Mouse (Mus musculus) retina, postnatal 1 day (tissue): ENCODE results near the gene Ddc.

Experiments
- DNase-seq: peaks from one replicate; pipeline ENCODE4 v3.0.0-alpha.2; 2012

The Ddc gene

GRCm38 (mm10) chr11:11820737-11821136 is 77.2 kb downstream of the Ddc start:
- no peak for DNase-seq

- DNase-seq = peak; percentile 95
Observed at GRCm38 (mm10) chr11:11820251-11820650, 77.7 kb downstream of the Ddc start.

GRCm38 (mm10) chr11:11819206-11819605 is 78.7 kb downstream of the Ddc start:
- DNase-seq = no peak

- DNase-seq = no peak
Observed at GRCm38 (mm10) chr11:11818797-11819196, 79.1 kb downstream of the Ddc start.

- DNase-seq = no peak
Observed at GRCm38 (mm10) chr11:11815737-11816136, 82.2 kb downstream of the Ddc start.

- DNase-seq = peak; percentile 87
Observed at GRCm38 (mm10) chr11:11811906-11812480, 86.0 kb downstream of the Ddc start.

GRCm38 (mm10) chr11:11809404-11810175 is 88.4 kb downstream of the Ddc start:
- peak; percentile 83 for DNase-seq

GRCm38 (mm10) chr11:11808820-11809403 is 89.0 kb downstream of the Ddc start, which contains the start of gene Fignl1:
Gene Fignl1, minus strand, starts transcription at chr11:11808962.
- DNase-seq = peak; percentile 98

GRCm38 (mm10) chr11:11808035-11808819 is 89.7 kb downstream of the Ddc start:
- DNase-seq = no peak

- DNase-seq = no peak
Observed at GRCm38 (mm10) chr11:11805951-11806350, 92.0 kb downstream of the Ddc start.

GRCm38 (mm10) chr11:11804421-11804820 is 93.5 kb downstream of the Ddc start:
- DNase-seq = no peak

GRCm38 (mm10) chr11:11801067-11801466 is 96.9 kb downstream of the Ddc start:
- no peak for DNase-seq

- DNase-seq = no peak
Observed at GRCm38 (mm10) chr11:11800304-11800703, 97.6 kb downstream of the Ddc start.

GRCm38 (mm10) chr11:11798690-11799089 is 99.3 kb downstream of the Ddc start:
- DNase-seq = no peak

GRCm38 (mm10) chr11:11794626-11795025 is 103.3 kb downstream of the Ddc start:
- no peak for DNase-seq

- DNase-seq = peak; percentile 89
Observed at GRCm38 (mm10) chr11:11788521-11788974, 109.4 kb downstream of the Ddc start.

GRCm38 (mm10) chr11:11785457-11785856 is 112.5 kb downstream of the Ddc start:
- DNase-seq = no peak

- no peak for DNase-seq
Observed at GRCm38 (mm10) chr11:11781728-11782127, 116.2 kb downstream of the Ddc start.

GRCm38 (mm10) chr11:11778345-11778744 is 119.6 kb downstream of the Ddc start:
- DNase-seq = no peak

GRCm38 (mm10) chr11:11777796-11778195 is 120.1 kb downstream of the Ddc start:
- no peak for DNase-seq

GRCm38 (mm10) chr11:11777246-11777645 is 120.7 kb downstream of the Ddc start:
- DNase-seq = no peak

GRCm38 (mm10) chr11:11776822-11777174 is 121.1 kb downstream of the Ddc start:
- DNase-seq = no peak
